Mouse (Mus musculus) embryo, embryonic 10.5 days (tissue): Measurements from ENCODE around the gene Rpl36al.

ENCODE experiments used
- DNase-seq: peaks from one replicate; pipeline ENCODE4 v3.0.0-alpha.2; 2015; ENCODE audit warnings: low spot score

Gene Rpl36al

GRCm38 (mm10) chr12:69158765-69159577 lies 24.9 kb downstream of the Rpl36al start, which contains the start of gene Rps29:
TSS of gene Rps29 (minus strand) at chr12:69159186.
- DNase-seq = peak; percentile 100

GRCm38 (mm10) chr12:69158366-69158764 lies 25.5 kb downstream of the Rpl36al start:
- DNase-seq = peak; percentile 40

- DNase-seq = no peak
Measured at GRCm38 (mm10) chr12:69157107-69157506, 26.8 kb downstream of the Rpl36al start.

- DNase-seq = no peak
Measured at GRCm38 (mm10) chr12:69156436-69156835, 27.4 kb downstream of the Rpl36al start.

- DNase-seq = no peak
Measured at GRCm38 (mm10) chr12:69155923-69156322, 28.0 kb downstream of the Rpl36al start.

GRCm38 (mm10) chr12:69150049-69150448 lies 33.8 kb downstream of the Rpl36al start:
- no peak for DNase-seq

- no peak for DNase-seq
Measured at GRCm38 (mm10) chr12:69147166-69147735, 36.6 kb downstream of the Rpl36al start.

- DNase-seq = no peak
Measured at GRCm38 (mm10) chr12:69143460-69143859, 40.4 kb downstream of the Rpl36al start.

- no peak for DNase-seq
Measured at GRCm38 (mm10) chr12:69139841-69140240, 44.0 kb downstream of the Rpl36al start.

GRCm38 (mm10) chr12:69139201-69139600 lies 44.7 kb downstream of the Rpl36al start:
- DNase-seq = no peak
